Mouse (Mus musculus): ENCODE results near the gene Elovl3. TPM values are rescaled to one million over a fixed set of nuclear protein-coding genes. Genes with fewer than 3 reads are reported as not detected.

Gene Elovl3
- polyA plus RNA-seq (2017; shearing (Covaris generic)): not detected

GRCm38 (mm10) chr19:46131694-46132525 is at the start of gene Elovl3:
Gene Elovl3, plus strand, starts transcription at chr19:46131897.

GRCm38 (mm10) chr19:46147511-46148371 is 16.0 kb downstream of the Elovl3 start, which contains the start of gene Pitx3:
Gene Pitx3, minus strand, starts transcription at chr19:46148326.

GRCm38 (mm10) chr19:46152127-46152803 is 20.6 kb downstream of the Elovl3 start, which contains the start of gene Gbf1:
Gene Gbf1, plus strand, starts transcription at chr19:46152509.

Other genes starting within 250 kb of the Elovl3 start
- 14.8 TPM for gene Armh3, start 133.4 kb upstream of the Elovl3 start, polyA plus RNA-seq (2017; shearing (Covaris generic))
- gene Hps6, start 128.4 kb upstream of the Elovl3 start, polyA plus RNA-seq (2017; shearing (Covaris generic)): 5.8 TPM
- gene Pprc1, start 87.0 kb upstream of the Elovl3 start, polyA plus RNA-seq (2017; shearing (Covaris generic)): 67.9 TPM
- gene Ldb1, start 86.7 kb upstream of the Elovl3 start, polyA plus RNA-seq (2017; shearing (Covaris generic)): 317 TPM
- 114 TPM for gene Nolc1, start 56.0 kb upstream of the Elovl3 start, polyA plus RNA-seq (2017; shearing (Covaris generic))
- gene Pitx3, start 16.4 kb downstream of the Elovl3 start, polyA plus RNA-seq (2017; shearing (Covaris generic)): not detected
- gene Gbf1, start 20.6 kb downstream of the Elovl3 start, polyA plus RNA-seq (2017; shearing (Covaris generic)): 63.1 TPM
- gene Nfkb2, start 172.4 kb downstream of the Elovl3 start, polyA plus RNA-seq (2017; shearing (Covaris generic)): 117 TPM
- gene Psd, start 195.3 kb downstream of the Elovl3 start, polyA plus RNA-seq (2017; shearing (Covaris generic)): 7.2 TPM
- 9.0 TPM for gene Fbxl15, start 196.3 kb downstream of the Elovl3 start, polyA plus RNA-seq (2017; shearing (Covaris generic))
- 25.9 TPM for gene Cuedc2, start 206.8 kb downstream of the Elovl3 start, polyA plus RNA-seq (2017; shearing (Covaris generic))
- gene Mfsd13a, start 209.2 kb downstream of the Elovl3 start, polyA plus RNA-seq (2017; shearing (Covaris generic)): 1.4 TPM
- not detected for gene 2310034G01Rik, start 218.4 kb downstream of the Elovl3 start, polyA plus RNA-seq (2017; shearing (Covaris generic))